Mouse (Mus musculus) splenic B cell, adult 2 months (primary cell): ENCODE measurements around the gene Mrnip.
A peak's percentile ranks its signal among the peaks of the same experiment; 100 is the strongest.

Source experiments
- DNase-seq: peaks from one replicate; pipeline ENCODE4 v3.0.0-alpha.2; 2011; ENCODE audit warnings: low read depth, low spot score
- H3K27me3 ChIP-seq: 2 replicates; pipeline ENCODE4 v1.6.1; 2012; ENCODE audit warnings: mild to moderate bottlenecking, low read length, moderate library complexity, mixed read lengths; ENCODE audit not compliant: control insufficient read depth, poor library complexity, insufficient read depth, severe bottlenecking
- H3K36me3 ChIP-seq: 2 replicates; pipeline ENCODE4 v1.6.1; 2012; ENCODE audit warnings: mild to moderate bottlenecking, low read length, moderate library complexity, mixed read lengths; ENCODE audit not compliant: control insufficient read depth, poor library complexity, insufficient read depth, severe bottlenecking

Mrnip gene

GRCm38 (mm10) chr11:50203302-50203827 is 29.1 kb downstream of the Mrnip start:
- peaks cover 35% of the 10 kb centered on the region for H3K36me3 ChIP-seq
- no peaks in the 10 kb centered on the region for H3K27me3 ChIP-seq
- DNase-seq = no peak

- H3K36me3 ChIP-seq = peaks cover 25% of the 10 kb centered on the region
- no peaks in the 10 kb centered on the region for H3K27me3 ChIP-seq
- DNase-seq = no peak
Observed at GRCm38 (mm10) chr11:50205434-50205833, 31.2 kb downstream of the Mrnip start.

GRCm38 (mm10) chr11:50206037-50206436 is 31.8 kb downstream of the Mrnip start:
- Histone ChIP-seq H3K27me3 (no peaks in the 10 kb centered on the region), H3K36me3 (peaks cover 21% of the 10 kb centered on the region)
- no peak for DNase-seq

- DNase-seq = no peak
- Histone ChIP-seq H3K36me3 (peaks cover 13% of the 10 kb centered on the region), H3K27me3 (no peaks in the 10 kb centered on the region)
Observed at GRCm38 (mm10) chr11:50207344-50207743, 33.1 kb downstream of the Mrnip start.

GRCm38 (mm10) chr11:50208039-50208438 is 33.8 kb downstream of the Mrnip start:
- Histone ChIP-seq H3K27me3 (no peaks in the 10 kb centered on the region), H3K36me3 (peaks cover 11% of the 10 kb centered on the region)
- DNase-seq = no peak

- Histone ChIP-seq H3K36me3 (peaks cover 10% of the 10 kb centered on the region), H3K27me3 (no peaks in the 10 kb centered on the region)
- DNase-seq = peak; percentile 92
Observed at GRCm38 (mm10) chr11:50210101-50210504, 35.9 kb downstream of the Mrnip start.

GRCm38 (mm10) chr11:50210505-50211151 is 36.4 kb downstream of the Mrnip start, which contains the start of the genes Sqstm1 and Mgat4b:
Gene Sqstm1 (minus strand): TSS chr11:50210827.
Gene Mgat4b (plus strand): TSS chr11:50210890.
- Histone ChIP-seq H3K36me3 (peaks cover 6% of the 10 kb centered on the region), H3K27me3 (no peaks in the 10 kb centered on the region)
- peak; percentile 85 for DNase-seq

- Histone ChIP-seq H3K27me3 (no peaks in the 10 kb centered on the region), H3K36me3 (no peaks in the 10 kb centered on the region)
- DNase-seq = no peak
Observed at GRCm38 (mm10) chr11:50211322-50212059, 37.2 kb downstream of the Mrnip start.

- no peak for DNase-seq
Observed at GRCm38 (mm10) chr11:50212060-50212739, 38.0 kb downstream of the Mrnip start.

GRCm38 (mm10) chr11:50212848-50213758 is 38.9 kb downstream of the Mrnip start:
- peak; percentile 64 for DNase-seq
- H3K27me3 ChIP-seq = no peaks in the 10 kb centered on the region
- H3K36me3 ChIP-seq = no peaks in the 10 kb centered on the region

More at GRCm38 (mm10) chr11:50212060-50212739, 38.0 kb downstream of the Mrnip start:
- Histone ChIP-seq H3K27me3 (no peaks in the 10 kb centered on the region), H3K36me3 (no peaks in the 10 kb centered on the region)

- no peak for DNase-seq
- no peaks in the 10 kb centered on the region for H3K27me3 ChIP-seq
- no peaks in the 10 kb centered on the region for H3K36me3 ChIP-seq
Observed at GRCm38 (mm10) chr11:50214631-50215030, 40.4 kb downstream of the Mrnip start.

GRCm38 (mm10) chr11:50215633-50216032 is 41.4 kb downstream of the Mrnip start:
- DNase-seq = no peak
- no peaks in the 10 kb centered on the region for H3K27me3 ChIP-seq
- no peaks in the 10 kb centered on the region for H3K36me3 ChIP-seq

- Histone ChIP-seq H3K27me3 (no peaks in the 10 kb centered on the region), H3K36me3 (no peaks in the 10 kb centered on the region)
- no peak for DNase-seq
Observed at GRCm38 (mm10) chr11:50216724-50217366, 42.6 kb downstream of the Mrnip start.

- Histone ChIP-seq H3K27me3 (no peaks in the 10 kb centered on the region), H3K36me3 (no peaks in the 10 kb centered on the region)
Observed at GRCm38 (mm10) chr11:50217811-50218210, 43.6 kb downstream of the Mrnip start.

More at GRCm38 (mm10) chr11:50217811-50218210, 43.6 kb downstream of the Mrnip start:
- DNase-seq = no peak
